Mouse (Mus musculus): Measurements from ENCODE around the gene Slain1. TPM values are rescaled to one million over a fixed set of nuclear protein-coding genes. Genes with fewer than 3 reads are reported as not detected.

Slain1 gene
- polyA plus RNA-seq, 1 experiment from 2014 or later, result 15.3 TPM

DNA sequence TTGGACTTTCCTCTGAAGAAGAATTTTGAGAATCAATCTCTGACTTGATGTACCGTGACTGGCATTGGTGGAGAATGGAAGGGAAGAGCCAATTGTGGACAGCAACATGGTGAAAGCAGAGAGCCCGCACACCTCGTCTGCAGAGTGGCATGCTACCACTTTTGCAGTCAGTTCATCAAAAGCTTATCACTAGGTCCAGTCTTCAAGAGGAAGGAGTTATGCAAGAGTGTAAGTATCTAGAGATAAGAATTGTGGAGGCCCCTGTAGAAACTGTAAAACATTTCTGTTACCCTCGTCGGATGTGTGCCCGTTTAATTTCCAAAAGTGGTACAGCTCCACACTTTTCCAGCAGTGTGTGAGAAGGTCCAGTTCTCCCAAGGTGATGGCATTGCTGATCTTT lies 56.3 kb downstream of the Slain1 start:
- Histone ChIP-seq H3K4me2 (ENCODE audit: low read depth) (no peak overlapping the region), H3K9ac (ENCODE audit: low read length) (no peak overlapping the region), H3K36me3 (ENCODE audit: control insufficient read depth, insufficient read depth, low read length) (no peaks in the 10 kb centered on the region), H3K4me3 (ENCODE audit: low read depth, low read length) (no peak overlapping the region), H3K27me3 (ENCODE audit: control insufficient read depth, insufficient read depth, low read length) (no peaks in the 10 kb centered on the region), H3K9me3 (ENCODE audit: control insufficient read depth, low read length) (no peaks in the 10 kb centered on the region), H3K27ac (ENCODE audit: low read depth, low read length) (no peak overlapping the region), H3K4me1 (ENCODE audit: control insufficient read depth, insufficient read depth, low read length) (no peaks in the 10 kb centered on the region)
- ATAC-seq (ENCODE audit: insufficient read depth, low FRiP score, low TSS enrichment), result no peak
- no peak for DNase-seq (ENCODE audit: low spot score)
- 93% methylated on average over 6 of the region's 6 CpGs for WGBS

DNA sequence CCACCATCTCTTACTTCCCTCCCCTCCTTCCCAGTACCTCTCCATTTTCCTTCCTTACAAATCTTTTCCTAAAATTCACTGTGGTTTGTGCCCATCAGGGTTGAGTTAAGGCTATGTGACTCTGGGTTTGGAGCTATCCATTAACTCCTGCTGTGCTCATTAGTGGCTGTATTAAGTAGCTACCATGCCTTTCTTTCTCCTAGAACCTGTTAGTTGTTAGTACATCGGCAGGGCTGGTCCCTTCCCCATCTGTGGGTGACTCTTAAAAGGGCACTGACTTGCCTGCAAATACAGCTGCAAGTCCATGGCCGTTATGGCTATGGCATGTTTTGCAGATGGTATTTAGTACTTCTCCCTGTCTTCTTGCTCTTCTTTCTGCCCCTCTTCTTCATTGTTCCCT lies 58.6 kb downstream of the Slain1 start:
- no peaks in the 10 kb centered on the region for H3K27me3 ChIP-seq (ENCODE audit: control insufficient read depth, insufficient read depth, low read length)
- H3K4me3 ChIP-seq (ENCODE audit: low read depth, low read length), result no peak overlapping the region
- no peak for ATAC-seq (ENCODE audit: insufficient read depth, low FRiP score, low TSS enrichment)
- DNase-seq (ENCODE audit: low spot score), result no peak
- 70% methylated on average over 2 of the region's 2 CpGs for WGBS
- no peaks in the 10 kb centered on the region for H3K9me3 ChIP-seq (ENCODE audit: control insufficient read depth, low read length)
- H3K4me1 ChIP-seq (ENCODE audit: control insufficient read depth, insufficient read depth, low read length), result no peaks in the 10 kb centered on the region
- H3K9ac ChIP-seq (ENCODE audit: low read length), result no peak overlapping the region
- H3K4me2 ChIP-seq (ENCODE audit: low read depth), result no peak overlapping the region
- no peaks in the 10 kb centered on the region for H3K36me3 ChIP-seq (ENCODE audit: control insufficient read depth, insufficient read depth, low read length)
- H3K27ac ChIP-seq (ENCODE audit: low read depth, low read length), result no peak overlapping the region

- H3K27ac ChIP-seq (ENCODE audit: low read depth, low read length), result no peak overlapping the region
- H3K4me3 ChIP-seq (ENCODE audit: low read depth, low read length), result no peak overlapping the region
- 92% methylated on average over 11 of the region's 11 CpGs for WGBS
- no peak overlapping the region for H3K4me2 ChIP-seq (ENCODE audit: low read depth)
- DNase-seq (ENCODE audit: low spot score) (no peak), ATAC-seq (ENCODE audit: insufficient read depth, low FRiP score, low TSS enrichment) (no peak; the same call in 1 of the 2 replicates)
- H3K27me3 ChIP-seq (ENCODE audit: control insufficient read depth, insufficient read depth, low read length), result no peaks in the 10 kb centered on the region
- H3K9ac ChIP-seq (ENCODE audit: low read length), result no peak overlapping the region
- no peaks in the 10 kb centered on the region for H3K9me3 ChIP-seq (ENCODE audit: control insufficient read depth, low read length)
- H3K36me3 ChIP-seq (ENCODE audit: control insufficient read depth, insufficient read depth, low read length), result no peaks in the 10 kb centered on the region
- no peaks in the 10 kb centered on the region for H3K4me1 ChIP-seq (ENCODE audit: control insufficient read depth, insufficient read depth, low read length)
These were observed 59.2 kb downstream of the Slain1 start for GRCm38 (mm10) chr14:103709261-103709660.

DNA sequence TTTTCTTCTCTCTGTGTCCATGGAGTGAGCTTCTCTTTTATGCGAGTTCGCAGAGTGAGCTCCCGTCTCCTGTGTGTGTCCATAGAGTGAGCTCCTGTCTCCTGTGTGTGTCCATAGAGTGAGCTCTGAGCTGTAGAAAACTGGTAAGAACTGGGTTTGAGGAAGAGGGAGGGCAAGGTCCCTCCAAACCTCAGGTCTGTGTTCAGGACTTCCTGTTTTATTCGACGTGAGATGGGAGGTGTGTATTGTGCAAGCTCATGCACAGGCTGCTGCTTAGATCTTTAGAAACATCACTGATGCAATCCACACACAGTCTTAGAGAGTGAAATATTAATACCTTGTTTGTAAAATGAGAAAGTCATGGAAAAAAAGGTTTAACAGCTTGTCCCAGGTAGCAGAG lies 63.0 kb downstream of the Slain1 start:
- no peak for DNase-seq (ENCODE audit: low spot score)
- 90% methylated on average over 5 of the region's 5 CpGs for WGBS
- Histone ChIP-seq H3K9me3 (ENCODE audit: control insufficient read depth, low read length) (no peaks in the 10 kb centered on the region), H3K27ac (ENCODE audit: low read depth, low read length) (no peak overlapping the region), H3K4me3 (ENCODE audit: low read depth, low read length) (no peak overlapping the region), H3K36me3 (ENCODE audit: control insufficient read depth, insufficient read depth, low read length) (no peaks in the 10 kb centered on the region), H3K27me3 (ENCODE audit: control insufficient read depth, insufficient read depth, low read length) (no peaks in the 10 kb centered on the region), H3K4me1 (ENCODE audit: control insufficient read depth, insufficient read depth, low read length) (no peaks in the 10 kb centered on the region), H3K9ac (ENCODE audit: low read length) (no peak overlapping the region), H3K4me2 (ENCODE audit: low read depth) (no peak overlapping the region)
- no peak for ATAC-seq (ENCODE audit: insufficient read depth, low FRiP score, low TSS enrichment)

DNA sequence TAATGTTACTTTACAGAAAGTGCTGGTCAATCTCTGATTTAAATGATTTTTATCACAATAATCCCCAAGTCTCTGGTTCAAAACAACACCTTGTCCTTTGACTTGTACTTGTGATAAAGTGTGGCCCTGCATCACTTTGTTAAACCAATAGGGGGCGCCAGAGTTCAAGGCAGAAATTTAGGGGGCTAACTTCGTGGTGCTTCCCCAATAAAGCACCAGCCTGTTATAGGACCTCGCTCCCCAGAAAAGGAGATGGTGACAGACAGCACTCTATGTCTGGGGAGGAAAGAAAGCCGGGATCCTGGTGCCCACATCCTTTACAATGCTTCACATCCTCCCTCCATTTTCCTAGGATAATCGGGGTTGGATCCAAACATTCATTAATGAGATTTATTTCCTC lies 67.5 kb downstream of the Slain1 start:
- Histone ChIP-seq H3K9ac (ENCODE audit: low read length) (no peak overlapping the region), H3K27ac (ENCODE audit: low read depth, low read length) (no peak overlapping the region), H3K4me1 (ENCODE audit: control insufficient read depth, insufficient read depth, low read length) (peaks cover 6% of the 10 kb centered on the region; the same call in 1 of the 2 replicates), H3K4me3 (ENCODE audit: low read depth, low read length) (no peak overlapping the region), H3K36me3 (ENCODE audit: control insufficient read depth, insufficient read depth, low read length) (no peaks in the 10 kb centered on the region), H3K27me3 (ENCODE audit: control insufficient read depth, insufficient read depth, low read length) (no peaks in the 10 kb centered on the region), H3K9me3 (ENCODE audit: control insufficient read depth, low read length) (no peaks in the 10 kb centered on the region), H3K4me2 (ENCODE audit: low read depth) (no peak overlapping the region)
- ATAC-seq (ENCODE audit: insufficient read depth, low FRiP score, low TSS enrichment) (no peak), DNase-seq (ENCODE audit: low spot score) (no peak)
- WGBS, result 46% methylated on average over 5 of the region's 5 CpGs

DNA sequence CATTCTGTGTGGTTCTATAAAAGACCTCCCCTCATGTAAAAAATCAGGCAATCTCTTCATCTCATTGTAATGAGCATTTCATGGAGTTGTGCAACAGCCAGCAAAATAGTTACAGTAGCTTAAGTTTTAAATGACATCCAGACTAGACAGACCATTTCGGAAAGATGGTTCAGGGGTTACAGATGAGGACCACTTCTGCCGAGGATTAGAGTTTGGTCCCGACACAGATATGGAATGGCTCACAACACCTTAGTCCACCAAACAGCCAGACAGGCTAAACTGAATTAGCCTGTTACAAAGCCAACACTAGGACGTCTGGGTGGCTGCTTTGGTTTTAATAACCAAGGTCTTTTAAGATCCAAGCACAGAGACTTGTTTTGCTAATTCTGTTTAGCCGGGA lies 68.0 kb downstream of the Slain1 start:
- Histone ChIP-seq H3K27me3 (ENCODE audit: control insufficient read depth, insufficient read depth, low read length) (no peaks in the 10 kb centered on the region), H3K4me2 (ENCODE audit: low read depth) (no peak overlapping the region), H3K9me3 (ENCODE audit: control insufficient read depth, low read length) (no peaks in the 10 kb centered on the region), H3K4me3 (ENCODE audit: low read depth, low read length) (no peak overlapping the region), H3K36me3 (ENCODE audit: control insufficient read depth, insufficient read depth, low read length) (no peaks in the 10 kb centered on the region), H3K4me1 (ENCODE audit: control insufficient read depth, insufficient read depth, low read length) (peaks cover 6% of the 10 kb centered on the region; the same call in 1 of the 2 replicates), H3K9ac (ENCODE audit: low read length) (no peak overlapping the region), H3K27ac (ENCODE audit: low read depth, low read length) (no peak overlapping the region)
- WGBS, result 73% methylated on average over 5 of the region's 5 CpGs
- DNase-seq (ENCODE audit: low spot score) (no peak), ATAC-seq (ENCODE audit: insufficient read depth, low FRiP score, low TSS enrichment) (no peak)

GRCm38 (mm10) chr14:103718393-103718792 lies 68.4 kb downstream of the Slain1 start:
- ATAC-seq (ENCODE audit: insufficient read depth, low FRiP score, low TSS enrichment) (no peak), DNase-seq (ENCODE audit: low spot score) (no peak)
- Histone ChIP-seq H3K27ac (ENCODE audit: low read depth, low read length) (no peak overlapping the region), H3K9ac (ENCODE audit: low read length) (no peak overlapping the region), H3K9me3 (ENCODE audit: control insufficient read depth, low read length) (no peaks in the 10 kb centered on the region), H3K4me3 (ENCODE audit: low read depth, low read length) (no peak overlapping the region), H3K4me1 (ENCODE audit: control insufficient read depth, insufficient read depth, low read length) (peaks cover 6% of the 10 kb centered on the region; the same call in 1 of the 2 replicates), H3K27me3 (ENCODE audit: control insufficient read depth, insufficient read depth, low read length) (no peaks in the 10 kb centered on the region), H3K4me2 (ENCODE audit: low read depth) (no peak overlapping the region), H3K36me3 (ENCODE audit: control insufficient read depth, insufficient read depth, low read length) (no peaks in the 10 kb centered on the region)
- 47% methylated on average over 5 of the region's 5 CpGs for WGBS

DNA sequence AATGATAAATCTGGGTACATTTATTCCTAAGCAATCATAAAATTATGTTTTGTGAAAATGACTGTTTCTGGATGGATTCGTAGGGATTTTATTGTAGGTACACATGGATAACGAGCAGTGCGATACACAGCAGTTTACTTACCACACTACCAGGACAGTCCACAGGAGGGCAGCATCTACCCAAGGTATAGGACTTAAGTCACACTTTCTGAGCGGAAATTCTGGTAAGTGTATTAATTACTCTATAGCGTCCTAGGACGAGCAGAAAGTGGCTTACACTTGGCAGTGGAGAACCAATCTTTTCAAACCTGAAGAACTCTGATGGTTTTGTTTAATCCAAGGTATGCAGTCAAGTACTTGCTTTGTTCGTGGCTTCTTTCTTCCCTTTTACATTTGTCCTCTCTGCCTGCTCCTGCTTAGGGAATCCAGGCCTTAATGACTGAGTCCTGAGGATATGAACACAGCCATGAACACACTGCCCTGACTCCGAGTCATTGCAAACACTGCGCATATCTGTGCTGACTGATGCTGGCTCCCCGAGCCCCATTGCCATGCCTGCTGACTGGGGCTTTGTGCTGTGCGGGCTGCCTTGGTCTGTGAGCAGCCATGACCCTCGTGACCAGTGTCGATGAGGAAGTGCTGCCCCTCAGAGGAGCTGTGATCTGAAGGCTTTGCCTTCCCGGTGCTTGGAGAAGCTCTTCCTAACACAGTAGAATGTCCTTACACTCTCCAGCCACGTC lies 69.0 kb downstream of the Slain1 start:
- H3K4me3 ChIP-seq (ENCODE audit: low read depth, low read length), result 0 out of 2 replicates have a peak overlapping the region, but pooled peaks have one; percentile 12
- ATAC-seq (ENCODE audit: insufficient read depth, low FRiP score, low TSS enrichment), result peak; percentile 75
- H3K27me3 ChIP-seq (ENCODE audit: control insufficient read depth, insufficient read depth, low read length), result no peaks in the 10 kb centered on the region
- H3K9ac ChIP-seq (ENCODE audit: low read length), result peak overlapping the region; percentile 47
- DNase-seq (ENCODE audit: low spot score), result peak; percentile 90
- peaks cover 6% of the 10 kb centered on the region; the same call in 1 of the 2 replicates for H3K4me1 ChIP-seq (ENCODE audit: control insufficient read depth, insufficient read depth, low read length)
- H3K4me2 ChIP-seq (ENCODE audit: low read depth), result peak overlapping the region; percentile 38
- no peaks in the 10 kb centered on the region for H3K36me3 ChIP-seq (ENCODE audit: control insufficient read depth, insufficient read depth, low read length)
- no peaks in the 10 kb centered on the region for H3K9me3 ChIP-seq (ENCODE audit: control insufficient read depth, low read length)
- peak overlapping the region; percentile 70 for H3K27ac ChIP-seq (ENCODE audit: low read depth, low read length)
- 22% methylated on average over 15 of the region's 15 CpGs for WGBS

GRCm38 (mm10) chr14:103720163-103720562 lies 70.1 kb downstream of the Slain1 start:
- no peak overlapping the region for H3K27ac ChIP-seq (ENCODE audit: low read depth, low read length)

More at GRCm38 (mm10) chr14:103720163-103720562, 70.1 kb downstream of the Slain1 start:
- DNase-seq (ENCODE audit: low spot score) (no peak), ATAC-seq (ENCODE audit: insufficient read depth, low FRiP score, low TSS enrichment) (peak; percentile 21; the same call in 1 of the 2 replicates)
- Histone ChIP-seq H3K4me3 (ENCODE audit: low read depth, low read length) (no peak overlapping the region), H3K27me3 (ENCODE audit: control insufficient read depth, insufficient read depth, low read length) (no peaks in the 10 kb centered on the region), H3K9ac (ENCODE audit: low read length) (no peak overlapping the region), H3K4me1 (ENCODE audit: control insufficient read depth, insufficient read depth, low read length) (peaks cover 6% of the 10 kb centered on the region; the same call in 1 of the 2 replicates), H3K4me2 (ENCODE audit: low read depth) (no peak overlapping the region), H3K36me3 (ENCODE audit: control insufficient read depth, insufficient read depth, low read length) (no peaks in the 10 kb centered on the region), H3K9me3 (ENCODE audit: control insufficient read depth, low read length) (no peaks in the 10 kb centered on the region)
- WGBS, result 73% methylated on average over 7 of the region's 7 CpGs

Measured in neural tube, embryonic 11.5 days (tissue).